Mouse (Mus musculus): ENCODE data around the gene Atxn10.

DNA sequence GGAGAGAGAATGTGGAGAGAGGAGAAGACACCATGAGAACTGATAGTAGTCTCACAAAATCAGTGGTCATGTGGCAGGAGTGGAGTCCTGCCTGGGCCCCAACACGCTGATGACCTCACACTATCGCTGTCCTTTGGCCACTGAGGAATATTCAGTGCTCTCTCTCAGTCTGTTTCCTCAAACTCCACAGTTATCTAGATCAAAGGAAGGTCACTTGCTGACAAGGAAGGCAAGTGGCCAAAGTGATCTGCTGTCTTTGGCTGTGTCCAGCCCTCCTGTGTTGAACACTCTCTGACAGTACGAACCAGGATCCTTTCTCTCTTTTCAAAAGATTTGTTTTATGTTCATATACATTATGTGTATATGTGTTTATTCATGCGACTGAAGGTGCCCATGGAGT is 12.8 kb upstream of the Atxn10 start:
- TF ChIP-seq POLR2A (IDR thresholded peaks at IDR 0.05; ENCODE audit: insufficient read length, low read depth), result no peak
- no peak for TF ChIP-seq CEBPB (IDR thresholded peaks at IDR 0.05; ENCODE audit: insufficient read depth, poor library complexity, severe bottlenecking)
- TF ChIP-seq REST (IDR thresholded peaks at IDR 0.05; ENCODE audit: insufficient read depth, insufficient read length), result no peak
- no peak for TF ChIP-seq POLR2AphosphoS2 (IDR thresholded peaks at IDR 0.05; ENCODE audit: insufficient read length, low read depth)

All from myocyte (in vitro differentiated cells).